8 mouse cellular contexts compared by ENCODE assay signal in genomic region chr10:80140666-80141035, GRCm38 (mm10). TPM values are rescaled to one million over a fixed set of nuclear protein-coding genes. Genes with fewer than 3 reads are reported as not detected.
DNase-seq lines count a peak whose midpoint lies in the region; ATAC-seq and TF ChIP-seq lines count a peak whose summit lies in the region.

Cbarp (minus strand) TSS chr10:80140835.

- DNase-seq in lung, embryonic 14.5 days = no peak
- DNase-seq in lung, postnatal 4 days = no peak
- DNase-seq in embryonic facial prominence, embryonic 10.5 days (ENCODE audit: low spot score) = no peak
- DNase-seq in induced T-regulatory cell, adult 2 months (ENCODE audit: low read depth) = peak; percentile 59
- no peak for DNase-seq in midbrain, embryonic 11.5 days (ENCODE audit: low spot score, missing footprints)
- DNase-seq in frontal cortex, postnatal 10 days (ENCODE audit: low spot score in 2 of 2) = no peak
- no peak for DNase-seq in Muller cell, postnatal 12 days (ENCODE audit: inconsistent ontology term)
- DNase-seq in kidney, adult 11 months = no peak

- H3K4me1 ChIP-seq in lung, embryonic 14.5 days (ENCODE audit: insufficient read depth) = peaks cover 9% of the 10 kb centered on the region; the same call in 1 of the 2 replicates
- peaks cover 82% of the 10 kb centered on the region for H3K4me1 ChIP-seq in embryonic facial prominence, embryonic 10.5 days
- H3K4me1 ChIP-seq in midbrain, embryonic 11.5 days (ENCODE audit: control insufficient read depth, insufficient read depth, low read length) = peaks cover 34% of the 10 kb centered on the region

- H3K4me2 ChIP-seq in lung, embryonic 14.5 days = peak within 1 kb of the TSS; percentile 98
- peak within 1 kb of the TSS; percentile 81 for H3K4me2 ChIP-seq in midbrain, embryonic 11.5 days

- H3K9ac ChIP-seq in lung, embryonic 14.5 days = peak within 1 kb of the TSS; percentile 24
- H3K9ac ChIP-seq in midbrain, embryonic 11.5 days (ENCODE audit: low read length) = peak within 1 kb of the TSS; percentile 17

- peaks cover 42% of the 10 kb centered on the region for H3K27me3 ChIP-seq in lung, embryonic 14.5 days (ENCODE audit: insufficient read depth, low read length)
- H3K27me3 ChIP-seq in embryonic facial prominence, embryonic 10.5 days (replicated peaks; ENCODE audit: low read depth, poor library complexity, severe bottlenecking) = peaks cover 36% of the 10 kb centered on the region
- peaks cover 19% of the 10 kb centered on the region for H3K27me3 ChIP-seq in midbrain, embryonic 11.5 days (ENCODE audit: control insufficient read depth, insufficient read depth, low read length)

- peak within 1 kb of the TSS; percentile 52 for H3K27ac ChIP-seq in lung, embryonic 14.5 days (ENCODE audit: low read depth)
- peak within 1 kb of the TSS; percentile 81 for H3K27ac ChIP-seq in embryonic facial prominence, embryonic 10.5 days (replicated peaks)
- 0 out of 2 replicates have a peak within 1 kb of the TSS, but pooled peaks have one; percentile 26 for H3K27ac ChIP-seq in midbrain, embryonic 11.5 days (ENCODE audit: low read depth, low read length)

- no peak for ATAC-seq in lung, embryonic 14.5 days (ENCODE audit: insufficient read depth)
- no peak for ATAC-seq in midbrain, embryonic 11.5 days (ENCODE audit: low FRiP score)

- H3K36me3 ChIP-seq in lung, embryonic 14.5 days (ENCODE audit: insufficient read depth) = peaks cover 23% of the 10 kb centered on the region
- H3K36me3 ChIP-seq in embryonic facial prominence, embryonic 10.5 days (replicated peaks) = peaks cover 33% of the 10 kb centered on the region
- H3K36me3 ChIP-seq in midbrain, embryonic 11.5 days (ENCODE audit: control insufficient read depth, insufficient read depth, low read length) = 0 out of 2 replicates have a peak, but pooled peaks cover 2% of the 10 kb centered on the region

- TF ChIP-seq CTCF in lung, embryonic 14.5 days (IDR thresholded peaks at IDR 0.05; ENCODE audit: low read depth) = no peak

- 71% methylated on average over 10 of the region's 10 CpGs for WGBS in lung, embryonic 14.5 days
- 74% methylated on average over 10 of the region's 10 CpGs for WGBS in embryonic facial prominence, embryonic 10.5 days
- 72% methylated on average over 10 of the region's 10 CpGs for WGBS in midbrain, embryonic 11.5 days

- peak within 1 kb of the TSS; percentile 73 for H3K4me3 ChIP-seq in lung, embryonic 14.5 days (ENCODE audit: low read depth, low read length)
- H3K4me3 ChIP-seq in embryonic facial prominence, embryonic 10.5 days = peak within 1 kb of the TSS; percentile 99
- H3K4me3 ChIP-seq in midbrain, embryonic 11.5 days (ENCODE audit: low read depth, low read length) = peak within 1 kb of the TSS; percentile 74

- no peaks in the 10 kb centered on the region for H3K9me3 ChIP-seq in lung, embryonic 14.5 days (ENCODE audit: low read depth, low read length)
- H3K9me3 ChIP-seq in embryonic facial prominence, embryonic 10.5 days = no peaks in the 10 kb centered on the region
- no peaks in the 10 kb centered on the region for H3K9me3 ChIP-seq in midbrain, embryonic 11.5 days (ENCODE audit: control insufficient read depth, low read length)

RNA-seq across cellular contexts. Expression of gene Cbarp, which starts in this region (rescaled TPM):
- 3.8 and 5.5 TPM in 2 replicates for polyA plus RNA-seq in lung, embryonic 14.5 days (2014; fragmentation: Nextera tagmentation; extraction: Ambion mirVana)
- polyA plus RNA-seq in embryonic facial prominence, embryonic 10.5 days (2016; fragmentation: Nextera tagmentation; extraction: Ambion mirVana) = 4.9 and 8.5 TPM in 2 replicates
- 11.1 and 11.8 TPM in 2 replicates for polyA plus RNA-seq in midbrain, embryonic 11.5 days (2014; fragmentation: Nextera tagmentation; extraction: Ambion mirVana)

Comparison
In these comparisons a context has a peak if more than half of its experiments do, and no peak if none do; other contexts are left out.
1. H3K27ac ChIP-seq: peak in every context shown above with its lines; median percentile 81 in embryonic facial prominence, embryonic 10.5 days; 52 in lung, embryonic 14.5 days; 26 in midbrain, embryonic 11.5 days.